Mouse (Mus musculus): ENCODE data around the gene Psg22. TPM values are rescaled to one million over a fixed set of nuclear protein-coding genes. Genes with fewer than 3 reads are reported as not detected.
"Not testable (repeated sequence)": the region's sequence is repeated elsewhere in the genome, so short reads cannot be mapped to it uniquely, and the experiment has no call there.

Gene Psg22
- total and polyA plus RNA-seq, 3 experiments, result not detected

GRCm38 (mm10) chr7:18733111-18733510, 15.2 kb downstream of the Psg22 start:
- H3K4me2 ChIP-seq (ENCODE audit: insufficient read depth, low read depth, poor library complexity, severe bottlenecking), result no peak overlapping the region
- H3K27me3 ChIP-seq (replicated peaks), result peaks cover 46% of the 10 kb centered on the region

GRCm38 (mm10) chr7:18734451-18734850, 16.6 kb downstream of the Psg22 start:
- TF ChIP-seq HCFC1 (IDR thresholded peaks at IDR 0.05; ENCODE audit: low read depth, low read length), result no peak
- no peak for TF ChIP-seq MAFK (IDR thresholded peaks at IDR 0.05; ENCODE audit: insufficient replicate concordance, low read length)
- no peak for DNase-seq (ENCODE audit: extremely low read depth)
- no peaks in the 10 kb centered on the region for H3K9me3 ChIP-seq (replicated peaks; ENCODE audit: low read length)
- no peak overlapping the region for H3K4me2 ChIP-seq (ENCODE audit: insufficient read depth, low read depth, poor library complexity, severe bottlenecking)
- no peak overlapping the region for H3K27ac ChIP-seq (ENCODE audit: insufficient read depth, low read depth)
- in situ Hi-C loops (cut with MboI; ENCODE audit: low pct_ligation_motif_present, low pct_unique_long_range_greater_than_20kb, low sequenced_read_pairs) (no loop called here), dilution Hi-C loops (cut with MboI; ENCODE audit: extremely low pct_ligation_motif_present, extremely low pct_unique_long_range_greater_than_20kb, low sequenced_read_pairs) (no loop called here)
- H3K9ac ChIP-seq (ENCODE audit: insufficient read depth, low read depth), result no peak overlapping the region
- no peaks in the 10 kb centered on the region for H3K4me1 ChIP-seq (ENCODE audit: control insufficient read depth in 1 of 2, insufficient read depth in 2 of 2)
- H3K36me3 ChIP-seq (replicated peaks in 1 of 2; ENCODE audit: control insufficient read depth in 1 of 2, insufficient read depth in 1 of 2, low read length in 1 of 2), result no peaks in the 10 kb centered on the region
- no peak overlapping the region for H3K4me3 ChIP-seq (replicated peaks in 1 of 3; ENCODE audit: low read depth in 2 of 3, low read length in 2 of 3, poor library complexity in 1 of 3)
- H3K79me2 ChIP-seq (replicated peaks; ENCODE audit: control insufficient read depth, extremely low read depth, insufficient read depth, poor library complexity, severe bottlenecking), result no peaks in the 10 kb centered on the region
- peaks cover 44% of the 10 kb centered on the region for H3K27me3 ChIP-seq (replicated peaks)

More at GRCm38 (mm10) chr7:18733111-18733510, 15.2 kb downstream of the Psg22 start:
- H3K4me1 ChIP-seq (ENCODE audit: control insufficient read depth in 1 of 2, insufficient read depth in 2 of 2), result no peaks in the 10 kb centered on the region
- no peak overlapping the region for H3K4me3 ChIP-seq (replicated peaks in 1 of 3; ENCODE audit: low read depth in 2 of 3, low read length in 2 of 3, poor library complexity in 1 of 3)
- no peak for TF ChIP-seq USF1 (IDR thresholded peaks at IDR 0.05; ENCODE audit: low read depth, low read length)
- TF ChIP-seq POLR2A (IDR thresholded peaks at IDR 0.05; ENCODE audit: low read depth, low read length), result no peak
- TF ChIP-seq JUN (IDR thresholded peaks at IDR 0.05; ENCODE audit: insufficient read depth, low read depth, low read length), result no peak
- no peaks in the 10 kb centered on the region for H3K9me3 ChIP-seq (replicated peaks; ENCODE audit: low read length)
- no peak overlapping the region for H3K9ac ChIP-seq (ENCODE audit: insufficient read depth, low read depth)
- no peak overlapping the region for H3K27ac ChIP-seq (ENCODE audit: insufficient read depth, low read depth)
- in situ Hi-C loops (cut with MboI; ENCODE audit: low pct_ligation_motif_present, low pct_unique_long_range_greater_than_20kb, low sequenced_read_pairs), result no loop called here
- DNase-seq (ENCODE audit: extremely low read depth), result no peak
- no peaks in the 10 kb centered on the region for H3K36me3 ChIP-seq (replicated peaks in 1 of 2; ENCODE audit: control insufficient read depth in 1 of 2, insufficient read depth in 1 of 2, low read length in 1 of 2)
- dilution Hi-C loops (cut with MboI; ENCODE audit: extremely low pct_ligation_motif_present, extremely low pct_unique_long_range_greater_than_20kb, low sequenced_read_pairs), result no loop called here
- H3K79me2 ChIP-seq (replicated peaks; ENCODE audit: control insufficient read depth, extremely low read depth, insufficient read depth, poor library complexity, severe bottlenecking), result no peaks in the 10 kb centered on the region

DNA sequence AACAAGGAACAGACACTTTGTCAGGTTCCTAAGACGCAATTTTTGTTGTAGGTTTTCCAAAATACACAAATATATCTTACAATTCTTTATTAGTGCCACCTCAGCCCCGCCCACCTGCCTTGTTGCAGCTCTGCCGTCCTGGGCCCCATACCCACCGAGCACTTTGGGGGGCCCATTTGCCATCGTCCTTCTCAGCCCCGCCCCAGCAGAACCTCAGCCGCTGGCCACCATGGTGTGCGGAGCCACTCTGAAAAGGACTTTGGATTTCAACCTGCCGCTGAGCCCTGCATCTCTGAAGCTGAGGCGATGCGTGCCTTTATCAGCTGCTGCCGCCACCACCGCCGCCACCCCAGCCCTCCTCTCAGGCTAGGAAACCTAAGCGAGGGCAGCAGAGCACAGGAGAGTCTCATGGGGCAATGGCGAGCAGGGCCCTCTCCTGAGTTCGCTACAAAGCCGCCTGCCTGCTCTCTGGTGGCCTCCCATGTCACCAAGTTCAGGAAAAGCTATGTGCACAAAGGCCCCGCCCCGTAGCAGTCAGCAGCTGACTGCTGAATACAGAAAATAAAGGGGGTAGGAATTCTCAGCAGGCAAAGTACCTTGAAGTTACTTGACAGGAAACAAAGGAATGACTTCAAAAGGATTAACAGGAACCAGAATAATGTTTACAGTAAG, 28.4 kb downstream of the Psg22 start:
- Histone ChIP-seq H3K9ac (ENCODE audit: insufficient read depth, low read depth) (no peak overlapping the region), H3K79me2 (replicated peaks; ENCODE audit: control insufficient read depth, extremely low read depth, insufficient read depth, poor library complexity, severe bottlenecking) (no peaks in the 10 kb centered on the region), H3K27ac (ENCODE audit: insufficient read depth, low read depth) (no peak overlapping the region), H3K4me3 (replicated peaks in 1 of 3; ENCODE audit: low read depth in 2 of 3, low read length in 2 of 3, poor library complexity in 1 of 3) (no peak overlapping the region), H3K9me3 (replicated peaks; ENCODE audit: low read length) (peaks cover 4% of the 10 kb centered on the region), H3K36me3 (replicated peaks in 1 of 2; ENCODE audit: control insufficient read depth in 1 of 2, insufficient read depth in 1 of 2, low read length in 1 of 2) (no peaks in the 10 kb centered on the region), H3K4me2 (ENCODE audit: insufficient read depth, low read depth, poor library complexity, severe bottlenecking) (no peak overlapping the region), H3K4me1 (ENCODE audit: control insufficient read depth in 1 of 2, insufficient read depth in 2 of 2) (no peaks in the 10 kb centered on the region), H3K27me3 (replicated peaks) (peaks cover 19% of the 10 kb centered on the region)
- DNase-seq (ENCODE audit: extremely low read depth), result no peak
- in situ Hi-C loops (cut with MboI; ENCODE audit: low pct_ligation_motif_present, low pct_unique_long_range_greater_than_20kb, low sequenced_read_pairs) (loop anchor here (10.0 kb wide), 1 partner anchor 128 kb away; the partner anchor contains the start of gene Pglyrp1), dilution Hi-C loops (cut with MboI; ENCODE audit: extremely low pct_ligation_motif_present, extremely low pct_unique_long_range_greater_than_20kb, low sequenced_read_pairs) (no loop called here)
- TF ChIP-seq EP300 (IDR thresholded peaks at IDR 0.05; ENCODE audit: low read length), result no peak
- no peak for TF ChIP-seq E2F4 (IDR thresholded peaks at IDR 0.05; ENCODE audit: insufficient replicate concordance, low read depth, low read length)
- TF ChIP-seq RCOR1 (conservative IDR thresholded peaks at IDR 0.05; ENCODE audit: low read depth, low read length), result no peak
- no peak for TF ChIP-seq USF1 (IDR thresholded peaks at IDR 0.05; ENCODE audit: low read depth, low read length)
- no peak for TF ChIP-seq JUN (IDR thresholded peaks at IDR 0.05; ENCODE audit: insufficient read depth, low read depth, low read length)
- TF ChIP-seq POLR2AphosphoS2 (IDR thresholded peaks at IDR 0.05; ENCODE audit: low read depth, low read length), result no peak
- TF ChIP-seq GABPA (IDR thresholded peaks at IDR 0.05; ENCODE audit: insufficient replicate concordance, low read depth, low read length), result no peak
- TF ChIP-seq CTCF (conservative IDR thresholded peaks at IDR 0.05 in 1 of 2, IDR thresholded peaks at IDR 0.05 in 1 of 2; ENCODE audit: low read depth in 2 of 2, low read length in 2 of 2), result no peak
- no peak for TF ChIP-seq MAX (IDR thresholded peaks at IDR 0.05; ENCODE audit: low read length)
- no peak for TF ChIP-seq POLR2A (IDR thresholded peaks at IDR 0.05; ENCODE audit: low read depth, low read length)
- TF ChIP-seq KAT2A (IDR thresholded peaks at IDR 0.05; ENCODE audit: insufficient replicate concordance, low read length), result no peak
- no peak for TF ChIP-seq MAFK (IDR thresholded peaks at IDR 0.05; ENCODE audit: insufficient replicate concordance, low read length)
- no peak for TF ChIP-seq MXI1 (IDR thresholded peaks at IDR 0.05; ENCODE audit: low read depth, low read length)

DNA sequence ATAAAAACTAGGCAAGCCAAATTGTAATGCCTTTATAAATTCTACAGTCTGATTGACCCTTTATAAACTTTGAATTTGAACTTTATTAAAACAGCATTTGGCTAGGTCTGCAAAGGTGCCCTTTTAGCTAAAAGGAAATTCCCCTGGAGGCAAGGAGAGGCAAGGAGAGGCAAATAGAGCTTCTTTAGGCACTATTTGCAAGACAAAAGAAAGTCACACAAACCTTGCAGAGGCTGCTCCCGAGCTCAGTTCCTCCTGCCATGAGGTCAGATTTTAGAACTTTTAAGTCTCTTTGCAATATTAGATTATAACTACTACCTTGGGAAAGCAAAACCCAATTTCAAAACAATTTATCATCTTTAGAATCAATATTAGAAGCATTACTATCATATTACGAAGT, 29.5 kb downstream of the Psg22 start:
- H3K27me3 ChIP-seq (replicated peaks), result peaks cover 13% of the 10 kb centered on the region
- H3K9me3 ChIP-seq (replicated peaks; ENCODE audit: low read length); H3K27ac ChIP-seq (ENCODE audit: insufficient read depth, low read depth); H3K79me2 ChIP-seq (replicated peaks; ENCODE audit: control insufficient read depth, extremely low read depth, insufficient read depth, poor library complexity, severe bottlenecking); H3K9ac ChIP-seq (ENCODE audit: insufficient read depth, low read depth); H3K4me2 ChIP-seq (ENCODE audit: insufficient read depth, low read depth, poor library complexity, severe bottlenecking); DNase-seq (ENCODE audit: extremely low read depth); H3K4me1 ChIP-seq (ENCODE audit: control insufficient read depth in 1 of 2, insufficient read depth in 2 of 2); dilution Hi-C loops (cut with MboI; ENCODE audit: extremely low pct_ligation_motif_present, extremely low pct_unique_long_range_greater_than_20kb, low sequenced_read_pairs); H3K4me3 ChIP-seq (replicated peaks in 1 of 3; ENCODE audit: low read depth in 2 of 3, low read length in 2 of 3, poor library complexity in 1 of 3); H3K36me3 ChIP-seq (replicated peaks in 1 of 2; ENCODE audit: control insufficient read depth in 1 of 2, insufficient read depth in 1 of 2, low read length in 1 of 2): not testable (repeated sequence)
- in situ Hi-C loops (cut with MboI; ENCODE audit: low pct_ligation_motif_present, low pct_unique_long_range_greater_than_20kb, low sequenced_read_pairs), result loop anchor here (10.0 kb wide), 1 partner anchor 127 kb away; the partner anchor contains the start of gene Pglyrp1
